ENCODE assay signal across 8 mouse cellular contexts in genomic region chr6:128200847-128201640, GRCm38 (mm10). TPM values are rescaled to one million over a fixed set of nuclear protein-coding genes. Genes with fewer than 3 reads are reported as not detected.
A peak's percentile ranks its signal among the peaks of the same experiment; 100 is the strongest.
DNase-seq lines count a peak whose midpoint lies in the region; ATAC-seq and TF ChIP-seq lines count a peak whose summit lies in the region.

No protein-coding gene starts in this region.

- H3K27ac ChIP-seq in forebrain, embryonic 11.5 days (ENCODE audit: low read depth, low read length) = no peak overlapping the region
- peak overlapping the region; percentile 24 for H3K27ac ChIP-seq in liver, embryonic 16.5 days (ENCODE audit: low read length)
- H3K27ac ChIP-seq in neural tube, embryonic 13.5 days (replicated peaks) = peak overlapping the region; percentile 28; the same call in 1 of the 2 replicates

- TF ChIP-seq CTCF in G1E (IDR thresholded peaks at IDR 0.05; ENCODE audit: low read depth, low read length) = no peak

- H3K4me3 ChIP-seq in G1E (ENCODE audit: low read depth, low read length) = 0 out of 2 replicates have a peak overlapping the region, but pooled peaks have one; percentile 30
- peak overlapping the region; percentile 58 for H3K4me3 ChIP-seq in forebrain, embryonic 11.5 days (ENCODE audit: low read depth, low read length)
- H3K4me3 ChIP-seq in liver, embryonic 16.5 days (ENCODE audit: low read depth, low read length) = peak overlapping the region; percentile 58
- peak overlapping the region; percentile 56 for H3K4me3 ChIP-seq in neural tube, embryonic 13.5 days

- H3K9me3 ChIP-seq in G1E (replicated peaks) = peaks cover 23% of the 10 kb centered on the region
- no peaks in the 10 kb centered on the region for H3K9me3 ChIP-seq in forebrain, embryonic 11.5 days (ENCODE audit: control insufficient read depth, low read length)
- H3K9me3 ChIP-seq in liver, embryonic 16.5 days (replicated peaks; ENCODE audit: control insufficient read depth, low read length) = no peaks in the 10 kb centered on the region
- H3K9me3 ChIP-seq in neural tube, embryonic 13.5 days = no peaks in the 10 kb centered on the region

- H3K4me2 ChIP-seq in forebrain, embryonic 11.5 days (ENCODE audit: low read depth, low read length, severe bottlenecking) = peak overlapping the region; percentile 77
- peak overlapping the region; percentile 91 for H3K4me2 ChIP-seq in liver, embryonic 16.5 days (ENCODE audit: low read depth, low read length)
- H3K4me2 ChIP-seq in neural tube, embryonic 13.5 days = peak overlapping the region; percentile 80

- H3K27me3 ChIP-seq in G1E (ENCODE audit: insufficient read depth, low read length) = no peaks in the 10 kb centered on the region
- H3K27me3 ChIP-seq in forebrain, embryonic 11.5 days (ENCODE audit: control insufficient read depth, insufficient read depth, low read length) = no peaks in the 10 kb centered on the region
- no peaks in the 10 kb centered on the region for H3K27me3 ChIP-seq in liver, embryonic 16.5 days (ENCODE audit: control insufficient read depth, insufficient read depth, low read depth, low read length)
- no peaks in the 10 kb centered on the region for H3K27me3 ChIP-seq in neural tube, embryonic 13.5 days

- under 1% methylated on average over 20 of the region's 20 CpGs for WGBS in forebrain, embryonic 11.5 days
- under 1% methylated on average over 20 of the region's 20 CpGs for WGBS in liver, embryonic 16.5 days (ENCODE audit: insufficient replicate concordance)
- WGBS in neural tube, embryonic 13.5 days = under 1% methylated on average over 20 of the region's 20 CpGs

- H3K4me1 ChIP-seq in G1E (ENCODE audit: insufficient read depth, low read depth, low read length) = no peaks in the 10 kb centered on the region
- no peaks in the 10 kb centered on the region for H3K4me1 ChIP-seq in forebrain, embryonic 11.5 days (replicated peaks; ENCODE audit: control insufficient read depth, insufficient read depth, low read length)
- peaks cover 6% of the 10 kb centered on the region; the same call in 1 of the 2 replicates for H3K4me1 ChIP-seq in liver, embryonic 16.5 days (ENCODE audit: control insufficient read depth, low read depth, low read length)
- H3K4me1 ChIP-seq in neural tube, embryonic 13.5 days (replicated peaks) = peaks cover 10% of the 10 kb centered on the region

- intact Hi-C loops in heart, postnatal 10 days (cut with DNase I) = no loop called here

- ATAC-seq in G1E (ENCODE audit: extremely low read depth, insufficient number of reproducible peaks, low FRiP score, poor library complexity, severe bottlenecking) = no peak
- no peak for ATAC-seq in forebrain, embryonic 11.5 days (replicated peaks; ENCODE audit: low FRiP score)
- no peak for ATAC-seq in liver, embryonic 16.5 days (ENCODE audit: low read depth)
- no peak; the same call in 1 of the 2 replicates for ATAC-seq in neural tube, embryonic 13.5 days (ENCODE audit: low read depth)

- H3K9ac ChIP-seq in forebrain, embryonic 11.5 days (ENCODE audit: low read length) = peak overlapping the region; percentile 17; the same call in 1 of the 2 replicates
- peak overlapping the region; percentile 45; the same call in 1 of the 2 replicates for H3K9ac ChIP-seq in liver, embryonic 16.5 days (ENCODE audit: low read depth, low read length)
- peak overlapping the region; percentile 65 for H3K9ac ChIP-seq in neural tube, embryonic 13.5 days

- no peak for DNase-seq in G1E (ENCODE audit: low spot score)
- peak; percentile 63 for DNase-seq in c-Kit-positive CD71-positive TER-119-negative erythroid progenitor cells, embryonic 14.5 days (ENCODE audit: low read depth)
- DNase-seq in forebrain, embryonic 11.5 days (ENCODE audit: low spot score) = peak; percentile 74
- peak; percentile 68 to 80 for DNase-seq in heart, postnatal 10 days
- peak; percentile 73 to 92 for DNase-seq in kidney, postnatal 36 days
- peak; percentile 65 for DNase-seq in testis, postnatal 14 days (ENCODE audit: low spot score)

- H3K36me3 ChIP-seq in G1E (replicated peaks) = no peaks in the 10 kb centered on the region
- H3K36me3 ChIP-seq in forebrain, embryonic 11.5 days (ENCODE audit: control insufficient read depth, insufficient read depth, low read length) = no peaks in the 10 kb centered on the region
- no peaks in the 10 kb centered on the region for H3K36me3 ChIP-seq in liver, embryonic 16.5 days (ENCODE audit: control insufficient read depth, insufficient read depth)
- H3K36me3 ChIP-seq in neural tube, embryonic 13.5 days = no peaks in the 10 kb centered on the region

RNA-seq across cellular contexts. Expression of gene Tspan9, which starts 57.6 kb away (rescaled TPM):
- total RNA-seq in G1E (2014; fragmentation: Nextera tagmentation) = not detected in 2 replicates
- 0.16 TPM in 1 of 2 replicates, not detected in the other for total RNA-seq in G1E (2017)
- not detected in 2 replicates for polyA plus RNA-seq in G1E (2012)
- polyA plus RNA-seq in forebrain, embryonic 11.5 days (2014; fragmentation: Nextera tagmentation; extraction: Ambion mirVana) = 34.2 and 39.6 TPM in 2 replicates
- total RNA-seq in heart, postnatal 10 days (2021) = 100 to 1,000 TPM; 184 to 197 TPM
- 23.3 and 25.8 TPM in 2 replicates for polyA plus RNA-seq in liver, embryonic 16.5 days (2015; fragmentation: Nextera tagmentation; extraction: Ambion mirVana)
- 38.5 and 43.5 TPM in 2 replicates for polyA plus RNA-seq in neural tube, embryonic 13.5 days (2015; fragmentation: Nextera tagmentation; extraction: Ambion mirVana)

Comparison
In these comparisons a context has a peak if more than half of its experiments do, and no peak if none do; other contexts are left out.
1. RNA of gene Tspan9, which starts 57.6 kb away (polyA plus RNA-seq): 34.2 to 39.6 TPM in forebrain, embryonic 11.5 days, 38.5 to 43.5 TPM in neural tube, embryonic 13.5 days and 23.3 to 25.8 TPM in liver, embryonic 16.5 days; not detected in G1E; every median in the first group is over 10 times any median in the second.
2. Peak in every context shown above with its lines, with median percentiles within 50 percentile points of each other: H3K4me3 ChIP-seq, H3K4me2 ChIP-seq and H3K9ac ChIP-seq.